Mouse (Mus musculus) brown adipose tissue, adult 24 weeks (tissue): ENCODE results near the gene Zfp697. TPM values are rescaled to one million over a fixed set of nuclear protein-coding genes. Genes with fewer than 3 reads are reported as not detected.
A peak's percentile ranks its signal among the peaks of the same experiment; 100 is the strongest.
"Not testable (repeated sequence)": the region's sequence is repeated elsewhere in the genome, so short reads cannot be mapped to it uniquely, and the experiment has no call there.

ENCODE experiments used
- H3K27ac ChIP-seq: fragments of 200-500 bp; replicated peaks from 2 replicates; pipeline ENCODE4 v1.5.1; 2012; ENCODE audit warnings: low read depth, mild to moderate bottlenecking, low read length
- H3K4me1 ChIP-seq: fragments of 200-500 bp; 2 replicates; pipeline ENCODE4 v1.6.1; 2012; ENCODE audit warnings: low read length, mixed read lengths; ENCODE audit not compliant: control insufficient read depth, insufficient read depth, insufficient read length
- H3K4me3 ChIP-seq: fragments of 200-500 bp; 2 replicates; pipeline ENCODE4 v1.5.1; 2012; ENCODE audit warnings: low read depth, mild to moderate bottlenecking, low read length, moderate library complexity; ENCODE audit not compliant: insufficient read depth
- polyA plus RNA-seq: library from polyadenylated mRNA; stranded (reverse); fragments of >200 nt; gene quantifications from 2 replicates; pipeline ENCODE4 v1.2.4, GENCODE M21; 2012; ENCODE audit not compliant: missing spikeins, insufficient read depth, insufficient read length

Zfp697 gene
- polyA plus RNA-seq, 1 experiment, result 3.3 TPM

DNA sequence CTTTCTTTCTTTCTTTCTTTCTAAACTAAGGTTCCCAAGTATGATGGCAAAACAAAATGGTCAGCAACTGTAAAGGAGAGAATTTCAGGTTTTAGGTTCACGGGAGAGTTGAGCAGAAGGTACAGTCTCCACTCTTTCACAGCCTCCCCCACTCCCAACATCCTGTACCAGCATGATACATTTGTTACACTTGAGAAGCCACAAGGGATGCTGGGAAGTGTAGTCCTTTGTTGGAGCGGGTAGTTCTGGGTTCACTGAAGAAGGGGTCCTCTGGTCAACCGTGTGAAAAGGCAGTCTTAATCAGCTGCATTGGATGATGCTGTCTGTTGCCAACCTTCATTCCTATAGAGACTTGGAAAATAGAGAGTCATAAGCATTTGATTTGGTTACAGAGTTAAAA lies 7.0 kb downstream of the Zfp697 start:
- H3K27ac ChIP-seq, result no peak overlapping the region

DNA sequence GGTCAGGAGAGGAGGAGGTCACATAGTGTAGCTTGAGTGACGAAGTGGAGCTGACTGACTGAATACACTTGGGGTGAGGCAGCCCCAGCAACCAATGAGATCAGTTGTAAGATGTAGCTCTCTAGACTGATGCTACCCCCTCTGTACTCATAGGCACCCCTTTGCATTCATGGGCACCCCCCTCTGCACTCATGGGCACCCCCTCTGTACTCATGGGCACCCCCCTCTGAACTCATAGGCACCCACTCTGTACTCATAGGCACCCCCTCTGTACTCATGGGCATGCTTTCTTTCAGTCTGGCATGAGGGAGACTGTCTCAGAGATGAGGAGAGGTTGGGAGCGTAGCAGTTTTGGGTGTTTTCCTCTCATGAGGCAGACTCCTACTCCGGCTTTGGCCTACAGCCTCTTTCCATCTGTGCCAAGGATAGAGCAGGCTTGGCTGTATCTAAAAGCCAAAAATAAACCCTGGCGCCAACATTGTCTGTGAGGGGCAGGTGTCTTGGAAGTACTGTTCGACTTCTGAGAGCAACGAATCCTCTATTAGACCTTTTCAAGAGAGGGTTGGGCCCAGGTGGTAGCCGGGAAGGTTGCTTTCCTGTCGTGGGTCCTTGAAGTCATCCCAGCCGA lies 22.1 kb downstream of the Zfp697 start:
- not testable (repeated sequence) for H3K4me1 ChIP-seq, H3K4me3 ChIP-seq, H3K27ac ChIP-seq

More for the DNA sequence above, 7.0 kb downstream of the Zfp697 start:
- no peaks in the 10 kb centered on the region for H3K4me1 ChIP-seq
- H3K4me3 ChIP-seq, result no peak overlapping the region

DNA sequence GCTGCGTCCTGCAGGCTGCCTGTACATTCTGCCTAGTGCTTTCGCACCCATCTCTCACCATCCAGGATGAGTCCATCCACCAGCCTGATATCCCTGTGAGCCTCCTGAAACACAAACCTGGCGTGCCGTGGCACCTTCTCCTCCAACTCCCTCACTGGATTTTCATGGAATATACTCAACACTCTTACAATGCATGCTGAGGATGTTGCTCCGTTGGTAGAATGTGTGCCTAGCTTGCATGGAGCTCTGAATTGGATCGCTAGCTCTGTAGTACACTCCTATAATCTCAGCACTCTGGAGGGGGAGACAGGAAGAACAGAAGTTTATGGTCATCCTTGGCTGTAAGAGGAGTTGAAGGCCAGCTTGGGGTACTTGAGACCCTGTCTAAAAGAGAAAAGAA lies 23.6 kb downstream of the Zfp697 start:
- not testable (repeated sequence) for H3K27ac ChIP-seq, H3K4me3 ChIP-seq, H3K4me1 ChIP-seq

DNA sequence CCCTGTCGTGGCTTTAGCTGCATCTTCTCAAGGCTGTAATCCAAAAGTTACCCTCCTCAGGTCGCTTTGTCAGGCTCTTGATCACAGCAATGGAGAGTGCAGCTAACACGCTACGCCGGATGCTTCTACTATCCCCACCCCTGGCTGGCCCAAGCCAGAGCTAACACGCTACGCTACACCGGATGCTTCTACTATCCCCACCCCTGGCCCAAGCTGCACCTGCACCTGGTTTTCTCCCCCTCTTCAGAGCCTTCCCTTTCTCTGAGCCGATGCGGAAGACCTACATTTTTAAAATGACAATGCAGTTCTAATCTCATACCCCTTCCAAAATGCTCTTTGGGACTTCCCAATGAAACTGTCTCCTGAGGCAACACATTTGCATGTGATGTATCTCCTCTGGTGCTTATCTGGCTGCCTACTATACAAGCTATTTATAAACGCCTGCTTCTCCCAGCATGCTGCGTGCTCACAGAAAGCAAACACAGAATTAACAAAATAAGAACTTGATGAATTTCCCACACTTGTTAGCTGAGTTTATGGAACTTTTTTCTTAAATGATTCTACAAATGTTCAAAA lies 24.4 kb downstream of the Zfp697 start:
- H3K4me1 ChIP-seq, H3K27ac ChIP-seq, H3K4me3 ChIP-seq: not testable (repeated sequence)

DNA sequence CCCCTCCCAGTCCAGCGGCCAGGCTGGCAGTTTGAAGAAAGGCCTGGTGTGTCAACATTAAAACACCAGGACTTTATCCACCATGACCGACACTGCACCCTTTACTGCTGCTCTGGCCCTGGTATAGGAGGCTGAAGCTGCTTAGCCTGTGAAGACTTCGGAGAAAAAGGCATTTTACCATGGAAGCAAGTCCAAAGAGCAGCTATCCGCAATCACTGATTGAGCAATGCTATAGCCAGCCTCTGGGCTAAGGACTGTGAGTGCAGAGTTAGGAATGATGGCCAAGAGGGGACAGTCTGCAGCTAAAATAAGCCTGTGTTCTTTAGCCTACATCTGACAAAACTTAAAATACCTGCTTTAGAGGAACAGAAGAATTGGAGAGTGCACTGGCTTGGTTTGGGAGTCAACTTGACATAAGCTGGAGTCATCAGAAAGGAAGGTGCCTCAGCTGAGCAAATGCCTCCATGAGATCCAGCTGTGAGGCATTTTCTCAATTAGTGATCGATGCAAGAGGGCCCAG lies 25.1 kb downstream of the Zfp697 start:
- peak overlapping the region; percentile 54 for H3K27ac ChIP-seq
- not testable (repeated sequence) for H3K4me3 ChIP-seq, H3K4me1 ChIP-seq

DNA sequence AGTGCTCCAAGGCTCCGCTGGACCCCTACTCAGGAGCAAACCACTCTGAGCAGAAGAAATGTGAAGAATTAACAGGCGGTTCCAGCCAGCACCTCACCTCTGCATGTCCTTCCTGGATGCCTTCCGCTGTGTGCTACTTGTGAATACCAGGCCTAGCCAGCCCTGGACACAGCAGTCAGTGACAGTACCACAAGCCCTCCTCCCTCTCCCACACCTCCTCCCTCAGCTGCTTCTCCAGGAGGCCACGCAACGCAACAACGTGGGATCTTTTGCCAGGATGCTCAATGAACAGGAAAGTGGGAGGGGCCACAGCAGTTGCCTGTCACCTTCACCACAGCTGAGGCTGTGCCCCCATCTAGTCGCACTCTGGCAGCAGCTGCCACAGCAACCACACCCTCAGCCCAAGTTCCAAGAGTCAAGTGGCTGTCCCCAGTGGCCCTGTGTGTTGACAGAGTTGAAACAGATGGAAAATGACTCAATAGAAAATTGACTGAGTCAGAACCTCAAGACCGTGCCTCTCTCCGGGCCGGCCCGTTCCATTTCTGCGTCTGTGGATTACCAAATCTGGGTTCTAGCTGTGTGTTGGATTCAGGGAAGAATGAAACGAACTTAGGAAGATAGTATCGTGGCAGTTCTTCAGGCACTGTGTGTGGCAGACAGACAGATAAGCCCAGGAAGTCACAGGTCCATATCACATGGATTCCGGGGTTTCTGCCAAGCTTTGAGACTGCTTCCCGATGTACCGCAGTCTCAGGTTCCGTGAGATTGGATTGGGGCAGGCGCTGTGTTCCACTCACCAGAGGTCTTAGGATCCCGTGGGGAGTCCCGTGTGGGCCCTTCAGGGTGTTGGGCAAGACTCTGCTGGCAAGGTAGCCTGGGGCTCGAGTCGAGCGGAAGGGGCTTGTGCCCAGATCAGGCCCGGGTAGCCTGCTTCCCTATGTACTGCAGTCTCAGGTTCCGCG lies 28.6 kb downstream of the Zfp697 start:
- H3K4me1 ChIP-seq, result not testable (repeated sequence)
- Histone ChIP-seq H3K27ac (peak overlapping the region; percentile 92), H3K4me3 (peak overlapping the region; percentile 28; the same call in 1 of the 2 replicates)

DNA sequence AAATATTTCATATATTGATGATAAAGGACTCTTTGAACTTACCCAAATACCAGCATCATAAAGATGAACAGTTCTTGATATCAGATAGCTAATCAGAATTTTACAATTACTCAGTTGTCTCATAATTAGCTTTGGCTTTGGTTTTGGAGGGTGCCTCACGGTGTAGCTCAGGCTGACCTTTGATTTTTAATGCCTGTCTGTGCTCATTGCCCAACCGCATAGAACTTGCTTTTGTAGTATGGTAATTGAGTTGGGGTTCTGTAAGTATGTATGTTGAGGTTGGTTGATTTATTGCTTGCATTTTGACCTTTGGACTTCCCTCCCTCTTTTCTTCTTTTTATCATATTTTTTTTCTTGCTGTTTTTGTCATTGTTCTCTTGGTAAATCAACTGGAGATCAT lies 31.5 kb downstream of the Zfp697 start:
- Histone ChIP-seq H3K4me1 (peaks cover 10% of the 10 kb centered on the region), H3K27ac (no peak overlapping the region)

DNA sequence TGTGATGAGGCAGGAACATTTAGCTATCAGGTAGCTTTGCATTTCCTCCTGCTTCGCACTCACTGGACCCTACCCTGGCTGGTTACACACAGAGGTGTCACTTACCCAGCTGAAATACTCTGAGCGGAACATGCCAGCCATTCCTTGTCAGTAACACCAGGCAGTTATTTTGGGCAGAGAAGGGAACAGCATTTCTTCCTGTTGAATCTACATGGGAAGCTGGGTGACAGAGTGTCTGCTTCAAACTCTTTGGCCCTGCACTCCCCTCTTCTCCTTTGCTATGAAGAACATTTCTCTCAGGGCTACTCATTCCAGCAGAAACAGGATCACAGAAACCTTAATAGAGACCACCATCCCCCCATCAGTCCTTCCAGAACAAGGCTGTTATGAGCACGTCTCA lies 32.0 kb downstream of the Zfp697 start:
- Histone ChIP-seq H3K4me1 (peaks cover 10% of the 10 kb centered on the region), H3K27ac (no peak overlapping the region)

More for the DNA sequence above, 31.5 kb downstream of the Zfp697 start:
- H3K4me3 ChIP-seq, result no peak overlapping the region

DNA sequence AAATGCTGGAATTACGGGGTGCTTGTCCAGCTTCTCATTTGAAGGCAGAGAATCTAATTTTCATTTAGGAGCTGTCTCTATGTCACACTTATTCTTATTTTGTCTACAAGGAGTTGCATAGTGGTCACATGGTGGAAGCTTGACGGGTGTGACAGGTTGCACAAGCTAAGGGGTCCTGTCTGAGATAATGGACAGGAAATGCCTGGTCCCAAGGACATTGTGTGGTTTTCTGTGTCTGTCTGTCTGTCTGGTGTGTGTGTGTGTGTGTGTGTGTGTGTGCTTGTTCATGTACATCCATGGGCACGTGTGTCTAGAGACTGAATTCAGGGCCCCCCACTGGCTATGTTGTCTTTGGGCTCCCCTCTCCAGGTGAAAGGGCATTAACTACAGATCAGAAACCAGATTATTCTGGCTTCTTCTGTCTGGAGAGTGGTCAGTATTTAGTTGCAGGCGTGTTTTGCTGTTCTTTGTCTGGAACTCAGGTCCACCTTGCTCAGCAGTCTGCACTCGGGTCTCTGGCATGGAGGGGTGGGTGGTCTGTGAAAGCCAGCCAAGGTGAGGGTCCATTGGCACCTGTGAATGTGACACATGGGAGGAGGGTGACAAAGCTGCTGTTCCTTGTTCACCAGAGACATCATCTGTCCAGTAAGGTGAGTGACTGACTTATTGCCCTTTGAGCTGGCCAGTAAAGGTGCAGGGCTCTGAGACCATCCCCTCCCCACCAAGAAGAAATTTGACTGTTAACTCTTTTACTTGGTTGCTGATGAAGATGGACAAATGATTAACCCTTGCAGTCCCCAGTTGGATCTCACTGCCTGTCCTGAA lies 34.4 kb downstream of the Zfp697 start:
- Histone ChIP-seq H3K4me1 (peaks cover 10% of the 10 kb centered on the region), H3K4me3 (no peak overlapping the region), H3K27ac (no peak overlapping the region)

More for the DNA sequence above, 32.0 kb downstream of the Zfp697 start:
- no peak overlapping the region for H3K4me3 ChIP-seq

DNA sequence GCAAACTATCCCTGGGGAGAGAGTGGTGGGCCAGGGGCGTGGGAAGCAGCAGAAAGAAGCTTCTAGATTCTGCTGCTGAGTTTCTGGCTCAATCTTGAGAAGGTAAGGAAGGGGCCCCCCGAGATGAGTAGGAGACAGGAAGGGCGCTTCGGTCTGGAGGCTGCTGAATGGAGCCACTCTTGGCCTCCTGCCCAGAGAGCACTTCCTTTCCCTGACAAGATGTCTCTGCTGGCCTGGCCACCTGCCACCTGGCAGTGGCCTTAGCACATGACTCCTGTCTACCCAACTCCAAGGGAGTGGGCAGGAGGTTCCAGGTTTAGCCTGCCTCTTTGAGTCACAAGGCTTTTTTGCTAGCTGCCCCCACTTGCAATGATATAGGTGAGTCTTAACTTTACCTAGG lies 35.1 kb downstream of the Zfp697 start:
- peaks cover 8% of the 10 kb centered on the region for H3K4me1 ChIP-seq
- H3K27ac ChIP-seq, result no peak overlapping the region

DNA sequence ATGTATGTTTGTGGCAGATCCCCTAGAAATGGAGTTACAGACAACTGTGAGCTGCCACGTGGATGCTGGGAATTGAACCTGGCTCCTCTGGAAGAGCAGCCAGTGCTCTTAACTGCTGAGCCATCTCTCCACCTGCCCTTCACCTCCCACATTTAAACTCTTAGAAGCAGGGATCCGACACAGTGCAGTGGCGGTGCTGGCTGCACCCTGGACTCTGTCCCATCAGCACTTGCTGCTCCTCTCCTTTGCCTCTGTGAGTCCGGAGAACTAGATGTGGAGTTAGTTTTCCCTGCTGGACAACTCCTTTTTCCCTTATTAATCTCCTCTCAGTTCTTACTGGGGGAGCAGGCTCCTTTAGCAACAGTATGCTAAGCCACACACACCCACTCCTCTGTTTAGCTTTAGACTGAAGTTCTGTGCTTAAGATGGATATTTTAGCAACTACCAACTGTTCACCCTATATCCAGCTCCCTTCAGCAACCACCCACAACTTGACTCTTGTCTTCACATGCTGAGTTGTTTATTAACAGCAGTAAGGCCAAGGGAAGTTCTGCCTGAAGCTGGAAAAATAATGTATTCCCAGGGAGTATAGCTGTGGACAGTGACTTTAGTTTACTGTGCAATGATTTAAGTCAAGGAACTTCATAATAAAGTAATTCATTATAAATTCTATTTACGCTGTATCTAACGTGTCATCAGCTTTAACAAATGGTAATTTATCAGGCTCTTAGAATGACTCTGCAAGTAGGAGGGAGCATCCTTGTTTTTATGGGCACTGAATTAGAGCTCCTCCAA lies 36.9 kb downstream of the Zfp697 start:
- peaks cover 8% of the 10 kb centered on the region for H3K4me1 ChIP-seq
- no peak overlapping the region for H3K27ac ChIP-seq

More for the DNA sequence above, 35.1 kb downstream of the Zfp697 start:
- H3K4me3 ChIP-seq, result no peak overlapping the region

DNA sequence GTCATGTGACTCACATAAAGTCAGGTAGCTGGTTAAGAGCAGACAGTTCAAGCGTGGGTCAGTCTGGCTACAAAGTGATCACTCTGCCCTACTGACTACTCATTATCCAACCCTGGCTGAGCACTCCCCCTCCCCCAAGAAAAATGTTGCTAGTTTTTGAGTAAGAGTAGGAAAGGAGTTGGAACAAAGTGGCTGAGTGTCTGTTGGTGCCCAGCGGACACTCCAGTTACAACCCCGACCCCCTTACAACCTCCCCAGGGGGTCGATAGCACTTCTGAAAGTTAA lies 37.5 kb downstream of the Zfp697 start:
- Histone ChIP-seq H3K27ac (no peak overlapping the region), H3K4me1 (peaks cover 8% of the 10 kb centered on the region), H3K4me3 (no peak overlapping the region)

More for the DNA sequence above, 36.9 kb downstream of the Zfp697 start:
- H3K4me3 ChIP-seq, result no peak overlapping the region

DNA sequence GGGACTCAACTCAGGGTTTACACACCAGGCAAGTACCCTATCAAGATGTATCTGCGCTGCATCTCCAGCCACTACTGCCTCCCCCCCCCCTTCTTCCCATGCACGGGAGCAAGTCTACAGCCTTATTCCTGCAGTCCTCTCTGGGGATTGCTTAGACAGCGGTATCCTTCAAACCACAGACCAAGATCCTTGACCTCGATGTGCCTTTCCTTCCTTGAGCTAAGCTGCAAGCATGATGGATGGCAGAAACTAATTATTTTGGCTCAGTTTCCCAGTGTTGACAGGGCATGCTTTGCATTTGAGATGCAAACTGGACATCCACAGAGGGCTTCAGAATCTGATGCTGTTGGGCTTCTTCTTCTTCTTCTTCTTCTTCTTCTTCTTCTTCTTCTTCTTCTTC lies 40.7 kb downstream of the Zfp697 start:
- peaks cover 2% of the 10 kb centered on the region; the same call in 1 of the 2 replicates for H3K4me1 ChIP-seq
- H3K27ac ChIP-seq, result no peak overlapping the region
- H3K4me3 ChIP-seq, result no peak overlapping the region

DNA sequence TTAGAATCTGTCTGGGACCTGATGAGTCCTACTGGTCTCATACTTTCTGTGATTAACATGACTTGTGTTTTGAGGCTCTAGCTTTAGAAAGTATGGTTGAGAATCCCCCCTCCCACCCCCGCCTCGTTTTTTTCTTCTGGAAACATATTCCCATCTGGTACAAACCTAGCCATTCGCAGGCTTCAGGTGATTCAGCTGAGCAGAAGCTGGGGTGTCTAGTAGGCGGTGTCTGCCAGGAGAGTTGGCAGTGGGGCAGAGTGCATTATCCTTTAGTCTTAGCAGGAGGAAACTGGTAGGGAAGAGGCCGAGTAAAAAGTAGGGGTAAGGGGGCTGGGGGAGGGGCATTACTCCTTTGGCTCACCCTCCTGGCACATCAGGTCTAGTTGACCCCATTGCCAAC lies 44.5 kb downstream of the Zfp697 start:
- Histone ChIP-seq H3K27ac (no peak overlapping the region), H3K4me1 (peaks cover 4% of the 10 kb centered on the region; the same call in 1 of the 2 replicates), H3K4me3 (no peak overlapping the region)
